Mouse (Mus musculus) liver, postnatal 0 days (tissue): ENCODE measurements at regions not wholly inside any gene's neighbourhood (a gene's known extent, or its start where the extent isn't known, plus 50 kb on each side); places are given as distances from the start of the nearest gene placed in this dataset.

Experiments used
- CTCF ChIP-seq: sonication (generic); IDR thresholded peaks from 2 replicates; pipeline ENCODE4 v1.5.1; 2016; ENCODE audit warnings: antibody characterized with exemption, low read depth
- EP300 ChIP-seq: IDR thresholded peaks from 2 replicates; pipeline ENCODE4 v1.6.1; 2016; ENCODE audit warnings: antibody characterized with exemption, low read depth, mild to moderate bottlenecking

GRCm38 (mm10) chr19:54838231-54838630 lies 288.8 kb downstream of the Gpam start:
- TF ChIP-seq CTCF, result no peak
- TF ChIP-seq EP300, result no peak
